Mouse (Mus musculus) MEL (cell line): ENCODE results near the gene Agtrap. TPM values are rescaled to one million over a fixed set of nuclear protein-coding genes. Genes with fewer than 3 reads are reported as not detected.

Experiments used
- DNase-seq: peaks from one replicate; pipeline ENCODE4 v3.0.0; 2011; ENCODE audit warnings: low read depth, low spot score
- H3K27ac ChIP-seq: 2 replicates; pipeline ENCODE4 v1.5.1; 2012; ENCODE audit warnings: low read depth, mild to moderate bottlenecking, control low read depth, low read length, moderate library complexity; ENCODE audit not compliant: control insufficient read depth
- H3K27me3 ChIP-seq, 2 experiments: fragments of 150-350 bp in 1 of 2; sonication (generic) in 1 of 2; 2 replicates each; pipeline ENCODE4 v1.6.1; 2012; ENCODE audit warnings: low read length in 2 of 2, mild to moderate bottlenecking in 2 of 2, improper control_type of control experiment in 1 of 2, moderate library complexity in 1 of 2; ENCODE audit not compliant: insufficient read depth in 2 of 2, control insufficient read depth in 1 of 2
- H3K36me3 ChIP-seq, 2 experiments: 2 replicates each; pipeline ENCODE4 v1.6.1; 2012 to 2014; ENCODE audit warnings: low read length in 2 of 2, improper control_type of control experiment in 1 of 2, inconsistent platforms in 1 of 2, mild to moderate bottlenecking in 1 of 2; ENCODE audit not compliant: insufficient read depth in 2 of 2, control insufficient read depth in 1 of 2
- H3K4me1 ChIP-seq, 2 experiments: fragments of 150-350 bp in 1 of 2; sonication (generic) in 1 of 2; 2 replicates each; pipeline ENCODE4 v1.6.1; 2012; ENCODE audit warnings: low read length in 2 of 2, improper control_type of control experiment in 1 of 2, mild to moderate bottlenecking in 1 of 2; ENCODE audit not compliant: insufficient read depth in 2 of 2, control insufficient read depth in 1 of 2
- H3K4me3 ChIP-seq, 2 experiments: fragments of 150-350 bp in 1 of 2; sonication (generic) in 1 of 2; 2 replicates each; pipeline ENCODE4 v1.5.1; 2012; ENCODE audit warnings: low read depth in 2 of 2, low read length in 2 of 2, mild to moderate bottlenecking in 2 of 2, moderate library complexity in 2 of 2, control low read depth in 1 of 2, improper control_type of control experiment in 1 of 2; ENCODE audit not compliant: control insufficient read depth in 1 of 2, insufficient read depth in 1 of 2
- H3K79me2 ChIP-seq: 2 replicates; pipeline ENCODE4 v1.6.1; 2012; ENCODE audit warnings: mild to moderate bottlenecking, low read length, moderate library complexity; ENCODE audit not compliant: control insufficient read depth, poor library complexity, insufficient read depth
- H3K9ac ChIP-seq: 2 replicates; pipeline ENCODE4 v1.6.1; 2012; ENCODE audit warnings: low read depth, mild to moderate bottlenecking, control low read depth, low read length, moderate library complexity; ENCODE audit not compliant: control insufficient read depth, poor library complexity, severe bottlenecking
- H3K9me3 ChIP-seq: fragments of 150-350 bp; sonication (generic); replicated peaks from 2 replicates; pipeline ENCODE4 v1.6.1; 2012; ENCODE audit warnings: mild to moderate bottlenecking, low read length, improper control_type of control experiment, moderate library complexity; ENCODE audit not compliant: insufficient read depth
- BHLHE40 ChIP-seq: IDR thresholded peaks from 2 replicates; pipeline ENCODE4 v1.6.1; 2012; ENCODE audit warnings: low read depth, mild to moderate bottlenecking, inconsistent platforms, low read length, improper control_type of control experiment, borderline replicate concordance
- CHD1 ChIP-seq: IDR thresholded peaks from 2 replicates; pipeline ENCODE4 v1.6.1; 2012; ENCODE audit warnings: low read depth, mild to moderate bottlenecking, inconsistent platforms, low read length, improper control_type of control experiment
- CHD2 ChIP-seq: IDR thresholded peaks from 2 replicates; pipeline ENCODE4 v1.6.1; 2011; ENCODE audit warnings: low read length, improper control_type of control experiment
- CTCF ChIP-seq, 3 experiments: IDR thresholded peaks in 2 of 3; conservative IDR thresholded peaks in 1 of 3; 2 replicates each; pipeline ENCODE4 v1.5.1; 2011 to 2012; ENCODE audit warnings: low read length in 3 of 3, low read depth in 2 of 3, mild to moderate bottlenecking in 2 of 3, improper control_type of control experiment in 1 of 3, inconsistent platforms in 1 of 3, mixed read lengths in 1 of 3, moderate library complexity in 1 of 3; ENCODE audit not compliant: control insufficient read depth in 1 of 3, insufficient read depth in 1 of 3, poor library complexity in 1 of 3, severe bottlenecking in 1 of 3
- ETS1 ChIP-seq: IDR thresholded peaks from 2 replicates; pipeline ENCODE4 v1.6.1; 2012; ENCODE audit warnings: low read depth, mild to moderate bottlenecking, inconsistent platforms, low read length, improper control_type of control experiment, moderate library complexity
- JUND ChIP-seq: IDR thresholded peaks from 2 replicates; pipeline ENCODE4 v1.6.1; 2011; ENCODE audit warnings: low read depth, mild to moderate bottlenecking, improper control_type of control experiment, low read length
- MAX ChIP-seq: IDR thresholded peaks from 2 replicates; pipeline ENCODE4 v1.6.1; 2011; ENCODE audit warnings: low read length, improper control_type of control experiment
- MXI1 ChIP-seq: IDR thresholded peaks from 2 replicates; pipeline ENCODE4 v1.6.1; 2011; ENCODE audit warnings: mild to moderate bottlenecking, low read depth, low read length, improper control_type of control experiment
- MYB ChIP-seq: IDR thresholded peaks from 2 replicates; pipeline ENCODE4 v1.6.1; 2011; ENCODE audit warnings: mild to moderate bottlenecking, low read depth, low read length, improper control_type of control experiment
- RCOR1 ChIP-seq: IDR thresholded peaks from 2 replicates; pipeline ENCODE4 v1.6.1; 2012; ENCODE audit warnings: low read depth, mild to moderate bottlenecking, inconsistent platforms, low read length, improper control_type of control experiment
- SIN3A ChIP-seq: IDR thresholded peaks from 2 replicates; pipeline ENCODE4 v1.6.1; 2012; ENCODE audit warnings: low read length, improper control_type of control experiment, inconsistent platforms
- SMC3 ChIP-seq: IDR thresholded peaks from 2 replicates; pipeline ENCODE4 v1.6.1; 2011; ENCODE audit warnings: low read depth, low read length, improper control_type of control experiment
- TBP ChIP-seq: IDR thresholded peaks from 2 replicates; pipeline ENCODE4 v1.8.0; 2011; ENCODE audit warnings: low read depth, low read length, improper control_type of control experiment
- UBTF ChIP-seq: IDR thresholded peaks from 2 replicates; pipeline ENCODE4 v1.6.1; 2012; ENCODE audit warnings: low read depth, mild to moderate bottlenecking, inconsistent platforms, low read length, improper control_type of control experiment, moderate library complexity, borderline replicate concordance; ENCODE audit not compliant: insufficient read depth
- USF1 ChIP-seq: IDR thresholded peaks from 2 replicates; pipeline ENCODE4 v1.6.1; 2014; ENCODE audit warnings: low read depth, mild to moderate bottlenecking, inconsistent platforms, low read length, improper control_type of control experiment, moderate library complexity
- ZC3H11A ChIP-seq: IDR thresholded peaks from 2 replicates; pipeline ENCODE4 v1.6.1; 2012; ENCODE audit warnings: low read depth, mild to moderate bottlenecking, inconsistent platforms, low read length, improper control_type of control experiment
- ZKSCAN1 ChIP-seq: IDR thresholded peaks from 2 replicates; pipeline ENCODE4 v1.6.1; 2012; ENCODE audit warnings: low read depth, mild to moderate bottlenecking, inconsistent platforms, low read length, improper control_type of control experiment, moderate library complexity
- ZMIZ1 ChIP-seq: IDR thresholded peaks from 2 replicates; pipeline ENCODE4 v1.6.1; 2012; ENCODE audit warnings: low read depth, mild to moderate bottlenecking, inconsistent platforms, low read length, improper control_type of control experiment, moderate library complexity
- polyA plus RNA-seq, 2 experiments: library from polyadenylated mRNA; stranded (reverse) in 1 of 2; unstranded in 1 of 2; fragments of >175 nt in 1 of 2; fragments of >200 nt in 1 of 2; gene quantifications; 2 replicates each; pipeline versions ENCODE4 v1.2.1 to v1.2.4; 2012; ENCODE audit warnings: low replicate concordance in 2 of 2, low read depth in 1 of 2; ENCODE audit not compliant: insufficient read length in 2 of 2, insufficient read depth in 1 of 2, missing spikeins in 1 of 2
- total RNA-seq: library from RNA; depleted of rRNA; stranded (reverse); fragments of 300-350 nt; gene quantifications from 2 replicates; pipeline ENCODE4 v1.2.3, GENCODE M21; 2012

Agtrap gene
- total and polyA plus RNA-seq, 3 experiments: 5.0 to 16.0 TPM; not detected in 1

DNA sequence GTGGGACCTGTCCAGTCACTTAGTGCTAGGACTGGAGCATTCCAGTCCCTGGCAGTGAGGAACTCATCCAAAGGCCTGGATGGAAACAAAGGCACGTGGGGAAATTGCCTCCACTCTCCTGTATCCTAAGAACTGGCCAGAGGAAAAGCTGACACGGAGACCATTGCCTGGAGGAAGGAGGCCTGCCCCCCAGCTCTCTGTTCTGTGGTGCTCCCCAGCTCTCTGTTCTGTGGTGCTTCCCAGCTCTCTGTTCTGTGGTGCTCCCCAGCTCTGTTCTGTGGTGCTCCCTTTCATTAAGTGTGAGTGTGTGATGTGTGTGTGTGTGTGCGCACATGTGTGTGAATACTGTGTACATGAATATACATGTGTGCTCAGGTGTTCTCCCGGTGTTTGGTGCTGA lies 7.2 kb upstream of the Agtrap start:
- no peak overlapping the region for H3K4me3 ChIP-seq
- no peak for DNase-seq
- TF ChIP-seq ZKSCAN1: no peak
- TF ChIP-seq CHD2: no peak
- no peak for TF ChIP-seq MAX
- TF ChIP-seq MXI1: no peak
- TF ChIP-seq BHLHE40: no peak
- TF ChIP-seq JUND: no peak
- no peak for TF ChIP-seq SMC3
- no peak for TF ChIP-seq ZMIZ1
- no peak for TF ChIP-seq USF1
- no peak for TF ChIP-seq TBP
- no peak for TF ChIP-seq SIN3A
- no peak for TF ChIP-seq ZC3H11A
- H3K36me3 ChIP-seq: no peaks in the 10 kb centered on the region
- H3K27me3 ChIP-seq: no peaks in the 10 kb centered on the region; a peak in 1 of 4 replicates
- no peak overlapping the region for H3K27ac ChIP-seq
- H3K9ac ChIP-seq: no peak overlapping the region
- no peaks in the 10 kb centered on the region for H3K4me1 ChIP-seq
- no peaks in the 10 kb centered on the region for H3K9me3 ChIP-seq
- no peaks in the 10 kb centered on the region for H3K79me2 ChIP-seq

DNA sequence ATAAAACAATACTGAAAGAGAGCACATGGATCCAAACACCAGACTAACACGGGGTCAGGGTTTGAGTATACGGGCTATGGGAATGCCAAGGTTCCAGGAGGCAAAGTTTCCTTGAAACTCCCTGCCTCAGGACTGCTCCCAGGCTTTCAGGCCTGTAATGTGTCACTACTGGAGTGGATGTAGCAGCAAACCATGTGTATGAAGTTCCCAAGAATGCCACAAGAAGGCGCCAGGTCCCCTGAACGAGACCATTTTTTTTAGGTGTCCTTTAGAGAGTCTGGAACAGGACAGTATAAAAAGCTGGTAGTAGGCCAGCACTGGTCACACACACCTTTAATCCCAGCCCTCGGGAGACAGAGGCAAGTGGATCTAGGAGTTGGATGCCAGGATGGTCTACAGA lies 6.3 kb upstream of the Agtrap start:
- DNase-seq: no peak
- no peaks in the 10 kb centered on the region for H3K4me1 ChIP-seq
- H3K79me2 ChIP-seq: no peaks in the 10 kb centered on the region
- H3K27ac ChIP-seq: no peak overlapping the region
- H3K9ac ChIP-seq: no peak overlapping the region
- H3K36me3 ChIP-seq: no peaks in the 10 kb centered on the region
- no peaks in the 10 kb centered on the region for H3K9me3 ChIP-seq
- TF ChIP-seq UBTF (no peak), CTCF (IDR thresholded peaks at IDR 0.05 in 2 of 3, conservative IDR thresholded peaks at IDR 0.05 in 1 of 3; ENCODE audit: control insufficient read depth in 1 of 3, insufficient read depth in 1 of 3, low read depth in 2 of 3, low read length in 3 of 3, poor library complexity in 1 of 3, severe bottlenecking in 1 of 3) (peak in 1 of 3 experiments; percentile 28; a peak in 2 of 6 replicates), SMC3 (no peak), TBP (no peak), ZC3H11A (no peak)
- H3K27me3 ChIP-seq: no peaks in the 10 kb centered on the region
- no peak overlapping the region for H3K4me3 ChIP-seq

DNA sequence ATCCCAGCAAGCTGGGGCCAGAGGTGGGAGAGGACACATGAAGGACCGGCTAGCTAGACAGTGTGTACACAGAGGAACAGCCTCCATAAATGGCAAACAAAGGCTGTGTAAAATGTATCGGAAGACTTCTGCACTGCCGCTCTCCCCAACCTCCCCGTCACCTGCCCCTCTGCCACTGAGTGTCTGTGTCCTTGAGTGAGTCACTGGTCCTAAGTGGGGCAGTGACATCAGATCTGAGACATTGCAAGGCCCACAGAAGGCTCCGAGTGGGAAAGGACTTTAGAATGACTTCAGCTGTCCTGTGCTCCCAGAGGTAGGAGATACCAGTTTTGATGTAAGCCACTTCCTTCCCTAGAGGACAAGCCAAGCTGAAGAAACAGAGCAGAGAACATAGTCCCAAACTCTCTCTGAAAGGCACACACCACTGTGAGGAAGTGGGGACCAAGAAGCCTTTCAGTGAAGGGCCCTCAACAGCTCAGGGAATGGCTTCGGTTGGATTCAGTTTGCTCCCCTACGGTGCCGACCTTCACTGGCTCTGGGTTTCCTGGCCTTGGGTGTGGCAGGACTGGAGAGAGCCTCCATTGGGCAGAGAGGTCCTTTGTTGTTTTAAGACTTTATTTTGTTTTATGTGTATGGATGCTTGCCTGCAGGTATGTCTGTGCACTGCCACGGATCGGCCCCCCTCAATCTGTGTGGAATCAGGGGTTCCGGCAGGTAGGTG lies 4.9 kb upstream of the Agtrap start:
- DNase-seq: no peak
- no peak overlapping the region for H3K9ac ChIP-seq
- peaks cover under 1% of the 10 kb centered on the region; the same call in 1 of the 2 replicates for H3K79me2 ChIP-seq
- H3K27me3 ChIP-seq: no peaks in the 10 kb centered on the region
- H3K27ac ChIP-seq: no peak overlapping the region
- H3K4me1 ChIP-seq: no peaks in the 10 kb centered on the region
- TF ChIP-seq MYB (no peak), ETS1 (no peak), ZMIZ1 (no peak), UBTF (no peak), CTCF (IDR thresholded peaks at IDR 0.05 in 2 of 3, conservative IDR thresholded peaks at IDR 0.05 in 1 of 3; ENCODE audit: control insufficient read depth in 1 of 3, insufficient read depth in 1 of 3, low read depth in 2 of 3, low read length in 3 of 3, poor library complexity in 1 of 3, severe bottlenecking in 1 of 3) (no peak), CHD1 (no peak), RCOR1 (no peak)
- no peak overlapping the region for H3K4me3 ChIP-seq
- H3K36me3 ChIP-seq: peaks cover 0 to 2% of the 10 kb centered on the region in 2 experiments; a peak in 1 of 4 replicates
- H3K9me3 ChIP-seq: no peaks in the 10 kb centered on the region
